Mouse (Mus musculus): ENCODE results near the gene Elf4.

Elf4 gene

GRCm38 (mm10) chrX:48462754-48463507, at the start of gene Elf4:
TSS of gene Elf4 (minus strand) at chrX:48463132.
- DNase-seq (ENCODE audit: low spot score in 2 of 2), result peak; percentile 71 to 74

GRCm38 (mm10) chrX:48493763-48494162, 30.8 kb upstream of the Elf4 start:
- no peak for DNase-seq (ENCODE audit: low spot score in 2 of 2)

GRCm38 (mm10) chrX:48481687-48482086, 18.8 kb upstream of the Elf4 start:
- DNase-seq (ENCODE audit: low spot score in 2 of 2), result no peak

GRCm38 (mm10) chrX:48481095-48481494, 18.2 kb upstream of the Elf4 start:
- no peak for DNase-seq (ENCODE audit: low spot score in 2 of 2)

- DNase-seq (ENCODE audit: low spot score in 2 of 2), result no peak
These were observed 4.5 kb upstream of the Elf4 start for GRCm38 (mm10) chrX:48467355-48467946.

GRCm38 (mm10) chrX:48466174-48466573, 3.2 kb upstream of the Elf4 start:
- DNase-seq (ENCODE audit: low spot score in 2 of 2), result no peak

- no peak for DNase-seq (ENCODE audit: low spot score in 2 of 2)
These were observed 1.5 kb upstream of the Elf4 start for GRCm38 (mm10) chrX:48464436-48464835.

- no peak for DNase-seq (ENCODE audit: low spot score in 2 of 2)
These were observed 704 bp upstream of the Elf4 start for GRCm38 (mm10) chrX:48463636-48464035.

GRCm38 (mm10) chrX:48462297-48462696, 635 bp downstream of the Elf4 start:
- DNase-seq (ENCODE audit: low spot score in 2 of 2), result no peak

GRCm38 (mm10) chrX:48461006-48461405, 1.9 kb downstream of the Elf4 start:
- DNase-seq (ENCODE audit: low spot score in 2 of 2), result no peak

- no peak for DNase-seq (ENCODE audit: low spot score in 2 of 2)
These were observed 2.4 kb downstream of the Elf4 start for GRCm38 (mm10) chrX:48460496-48460895.

- no peak for DNase-seq (ENCODE audit: low spot score in 2 of 2)
These were observed 6.0 kb downstream of the Elf4 start for GRCm38 (mm10) chrX:48456956-48457355.

- DNase-seq (ENCODE audit: low spot score in 2 of 2), result no peak
These were observed 7.9 kb downstream of the Elf4 start for GRCm38 (mm10) chrX:48455018-48455417.

- no peak for DNase-seq (ENCODE audit: low spot score in 2 of 2)
These were observed 8.4 kb downstream of the Elf4 start for GRCm38 (mm10) chrX:48454495-48454878.

GRCm38 (mm10) chrX:48453736-48454494, 9.0 kb downstream of the Elf4 start:
- peak; percentile 77 to 81 for DNase-seq (ENCODE audit: low spot score in 2 of 2)

GRCm38 (mm10) chrX:48452931-48453673, 9.8 kb downstream of the Elf4 start:
- DNase-seq (ENCODE audit: low spot score in 2 of 2), result no peak

- no peak for DNase-seq (ENCODE audit: low spot score in 2 of 2)
These were observed 10.6 kb downstream of the Elf4 start for GRCm38 (mm10) chrX:48452231-48452890.

- DNase-seq (ENCODE audit: low spot score in 2 of 2), result no peak
These were observed 13.3 kb downstream of the Elf4 start for GRCm38 (mm10) chrX:48449646-48450045.

- DNase-seq (ENCODE audit: low spot score in 2 of 2), result no peak
These were observed 18.3 kb downstream of the Elf4 start for GRCm38 (mm10) chrX:48444677-48445076.

- DNase-seq (ENCODE audit: low spot score in 2 of 2), result no peak
These were observed 21.0 kb downstream of the Elf4 start for GRCm38 (mm10) chrX:48441954-48442353.

GRCm38 (mm10) chrX:48441548-48441947, 21.4 kb downstream of the Elf4 start:
- DNase-seq (ENCODE audit: low spot score in 2 of 2), result no peak

Data from urinary bladder, postnatal 4 days (tissue).